Mouse (Mus musculus): ENCODE measurements around the gene Foxf2.

The Foxf2 gene

GRCm38 (mm10) chr13:31625333-31626101 is at the start of gene Foxf2:
Gene Foxf2 (plus strand): TSS chr13:31625816.
- DNase-seq (ENCODE audit: low read depth, low spot score) = no peak

GRCm38 (mm10) chr13:31576696-31577095 is 48.9 kb upstream of the Foxf2 start:
- no peak for DNase-seq (ENCODE audit: low read depth, low spot score)

- no peak for DNase-seq (ENCODE audit: low read depth, low spot score)
Observed at GRCm38 (mm10) chr13:31577576-31577975, 48.0 kb upstream of the Foxf2 start.

- no peak for DNase-seq (ENCODE audit: low read depth, low spot score)
Observed at GRCm38 (mm10) chr13:31578389-31578788, 47.2 kb upstream of the Foxf2 start.

GRCm38 (mm10) chr13:31579866-31580265 is 45.8 kb upstream of the Foxf2 start:
- DNase-seq (ENCODE audit: low read depth, low spot score) = no peak

- no peak for DNase-seq (ENCODE audit: low read depth, low spot score)
Observed at GRCm38 (mm10) chr13:31587341-31587740, 38.3 kb upstream of the Foxf2 start.

GRCm38 (mm10) chr13:31599576-31599975 is 26.0 kb upstream of the Foxf2 start:
- DNase-seq (ENCODE audit: low read depth, low spot score) = no peak

- DNase-seq (ENCODE audit: low read depth, low spot score) = no peak
Observed at GRCm38 (mm10) chr13:31603964-31604363, 21.7 kb upstream of the Foxf2 start.

GRCm38 (mm10) chr13:31614724-31615465 is 10.7 kb upstream of the Foxf2 start:
- DNase-seq (ENCODE audit: low read depth, low spot score) = no peak

- DNase-seq (ENCODE audit: low read depth, low spot score) = no peak
Observed at GRCm38 (mm10) chr13:31615561-31616165, 10.0 kb upstream of the Foxf2 start.

- no peak for DNase-seq (ENCODE audit: low read depth, low spot score)
Observed at GRCm38 (mm10) chr13:31618001-31618400, 7.6 kb upstream of the Foxf2 start.

- DNase-seq (ENCODE audit: low read depth, low spot score) = no peak
Observed at GRCm38 (mm10) chr13:31618416-31618815, 7.2 kb upstream of the Foxf2 start.

GRCm38 (mm10) chr13:31618919-31619655 is 6.5 kb upstream of the Foxf2 start:
- DNase-seq (ENCODE audit: low read depth, low spot score) = no peak

GRCm38 (mm10) chr13:31619826-31620498 is 5.7 kb upstream of the Foxf2 start:
- DNase-seq (ENCODE audit: low read depth, low spot score) = no peak

GRCm38 (mm10) chr13:31620499-31620847 is 5.1 kb upstream of the Foxf2 start:
- DNase-seq (ENCODE audit: low read depth, low spot score) = no peak

GRCm38 (mm10) chr13:31620937-31621336 is 4.7 kb upstream of the Foxf2 start:
- DNase-seq (ENCODE audit: low read depth, low spot score) = no peak

- no peak for DNase-seq (ENCODE audit: low read depth, low spot score)
Observed at GRCm38 (mm10) chr13:31621741-31622140, 3.9 kb upstream of the Foxf2 start.

- DNase-seq (ENCODE audit: low read depth, low spot score) = no peak
Observed at GRCm38 (mm10) chr13:31622371-31622770, 3.2 kb upstream of the Foxf2 start.

- no peak for DNase-seq (ENCODE audit: low read depth, low spot score)
Observed at GRCm38 (mm10) chr13:31623291-31623690, 2.3 kb upstream of the Foxf2 start.

GRCm38 (mm10) chr13:31623906-31624860 is 1.4 kb upstream of the Foxf2 start:
- DNase-seq (ENCODE audit: low read depth, low spot score) = no peak
